Mouse (Mus musculus): ENCODE measurements around the gene Sap25.
"Not testable (repeated sequence)": the region's sequence is repeated elsewhere in the genome, so short reads cannot be mapped to it uniquely, and the experiment has no call there.

The Sap25 gene

DNA sequence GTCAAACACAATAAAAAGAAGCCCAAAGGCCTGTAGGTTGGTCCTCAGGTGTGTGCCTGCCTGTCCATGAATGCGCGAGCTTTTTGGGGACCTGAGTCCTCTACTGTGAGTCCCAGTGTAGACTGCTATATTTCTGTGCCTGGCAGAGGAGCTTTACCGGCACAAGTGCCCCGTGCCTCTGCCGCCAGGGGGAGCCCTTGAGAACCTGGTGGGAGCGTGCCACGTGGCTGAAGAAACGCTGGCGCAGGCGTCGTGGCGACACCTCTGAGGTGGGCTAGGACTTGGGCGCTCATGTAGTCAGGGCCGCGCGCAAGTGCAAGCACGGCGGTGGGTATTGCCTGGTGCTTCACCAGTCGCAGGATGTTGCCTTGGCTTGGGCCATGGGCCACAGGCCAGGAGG lies at the start of gene Sap25:
Gene Sap25 (plus strand): TSS at position 281 of the 400 bp plus-strand sequence.
- no peak for DNase-seq (ENCODE audit: low spot score)

DNA sequence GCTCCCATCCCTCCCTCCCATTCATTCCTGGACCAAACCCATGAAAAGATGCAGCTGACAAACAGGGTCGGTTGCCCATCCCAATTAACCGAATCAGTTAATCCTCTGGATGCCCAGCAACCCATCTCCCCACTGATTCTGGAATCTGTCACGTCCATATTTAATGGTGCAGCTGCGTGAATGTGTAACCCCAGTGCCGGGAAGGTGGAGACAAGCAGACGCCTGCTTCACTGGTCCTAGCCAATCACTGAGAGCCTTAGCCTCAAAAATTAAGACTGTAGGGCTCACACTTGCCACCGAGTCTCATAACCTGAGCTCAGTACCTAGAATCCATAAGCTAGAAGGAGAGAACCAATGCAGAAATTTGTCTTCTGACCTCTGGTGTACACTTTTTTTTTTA lies 45.2 kb upstream of the Sap25 start:
- no peak for DNase-seq (ENCODE audit: low spot score)

DNA sequence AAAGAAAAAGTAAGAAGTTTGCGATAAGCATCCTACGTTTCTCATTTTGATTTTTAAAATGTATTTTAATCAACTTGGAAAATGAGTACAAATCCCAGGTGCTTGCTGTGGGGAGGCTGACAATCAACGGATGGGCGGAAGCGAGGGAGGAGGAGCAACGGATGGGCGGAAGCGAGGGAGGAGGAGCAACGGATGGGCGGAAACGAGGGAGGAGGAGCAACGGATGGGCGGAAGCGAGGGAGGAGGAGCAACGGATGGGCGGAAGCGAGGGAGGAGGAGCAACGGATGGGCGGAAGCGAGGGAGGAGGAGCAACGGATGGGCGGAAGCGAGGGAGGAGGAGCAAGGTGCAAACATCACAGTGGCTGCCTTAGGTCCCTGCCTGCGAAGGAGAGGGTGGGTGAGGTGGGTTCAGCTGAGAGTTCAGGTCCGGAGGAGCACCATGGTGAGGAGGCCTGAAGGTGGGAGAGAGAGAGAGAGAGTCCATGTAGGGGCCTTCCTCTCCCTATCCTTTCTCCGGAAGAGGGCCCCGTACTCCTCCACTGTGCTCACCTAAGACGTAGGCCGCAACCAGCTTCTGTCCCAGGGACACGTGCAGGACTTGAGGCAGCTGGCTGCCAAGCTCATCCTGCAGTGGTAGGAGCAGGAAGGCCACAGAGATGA lies 44.4 kb upstream of the Sap25 start:
- DNase-seq (ENCODE audit: low spot score): no peak

DNA sequence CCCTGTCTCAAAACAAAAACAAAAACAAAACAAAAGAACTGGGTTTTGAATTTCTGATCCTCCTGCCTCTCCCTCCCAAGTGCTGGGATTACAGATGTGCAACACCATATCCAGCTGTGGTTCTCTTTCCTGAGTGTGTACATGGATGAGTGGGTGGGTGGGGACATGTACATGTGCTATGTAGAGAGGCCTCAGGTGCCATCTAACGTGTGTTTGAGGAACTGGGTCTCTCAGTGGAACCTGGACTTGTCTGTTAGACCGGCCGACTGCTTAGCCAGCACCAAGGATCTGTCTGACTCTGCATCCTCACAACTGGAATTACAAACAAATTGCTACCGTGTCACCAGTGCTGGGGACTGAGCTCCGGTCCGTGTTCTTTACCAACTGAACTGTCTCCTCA lies 43.5 kb upstream of the Sap25 start:
- DNase-seq (ENCODE audit: low spot score): no peak

DNA sequence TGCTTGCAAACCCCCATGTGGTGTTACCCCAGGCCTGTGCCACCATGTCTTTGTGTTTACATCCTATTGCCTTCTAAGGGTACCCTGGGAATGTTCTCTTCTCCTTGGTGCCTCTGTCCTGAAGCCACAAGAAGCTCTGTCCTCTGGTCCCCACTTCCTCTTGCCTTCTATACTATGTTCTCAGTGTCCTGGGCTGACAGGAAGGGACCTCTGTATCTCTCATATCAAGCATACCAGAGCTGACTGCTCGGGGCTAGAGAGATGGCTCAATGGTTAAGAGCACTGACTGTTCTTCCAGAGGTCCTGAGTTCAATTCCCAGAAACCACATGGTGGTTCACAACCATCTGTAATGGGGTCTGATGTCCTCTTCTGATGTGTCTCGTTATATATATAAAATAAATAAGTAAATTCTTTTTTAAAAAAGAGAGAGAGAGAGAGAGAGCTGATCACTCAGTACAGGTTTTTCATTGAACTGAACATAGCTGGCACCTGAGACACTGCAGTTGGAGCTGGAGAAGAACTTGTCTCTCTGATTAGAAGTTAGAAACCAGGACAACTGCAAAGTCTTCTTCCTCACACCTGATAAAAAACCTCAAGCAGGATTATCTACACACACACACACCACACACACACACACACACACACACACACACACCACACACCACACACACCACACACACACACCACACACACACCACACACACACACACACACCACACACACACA lies 42.9 kb upstream of the Sap25 start:
- DNase-seq (ENCODE audit: low spot score): no peak

DNA sequence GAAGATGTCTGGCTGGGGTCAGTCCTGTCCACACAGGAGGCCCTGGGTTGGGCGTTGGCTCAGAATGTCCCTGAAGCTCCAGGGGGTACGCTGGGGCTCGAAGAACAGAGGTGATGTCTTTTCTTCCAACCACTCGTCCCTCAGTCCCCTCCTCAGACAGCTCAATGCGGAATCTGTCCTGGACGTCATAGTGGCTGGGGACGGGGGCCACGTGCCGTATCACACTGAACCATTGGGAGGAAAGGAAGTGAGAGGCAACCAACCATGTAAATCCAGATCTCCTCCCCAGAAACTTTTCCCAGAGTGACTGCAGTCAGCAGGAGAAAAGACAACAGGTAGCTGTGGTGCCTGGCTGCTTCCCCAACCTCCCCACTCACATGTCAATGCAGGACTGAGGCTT lies 41.5 kb upstream of the Sap25 start:
- no peak for DNase-seq (ENCODE audit: low spot score)

DNA sequence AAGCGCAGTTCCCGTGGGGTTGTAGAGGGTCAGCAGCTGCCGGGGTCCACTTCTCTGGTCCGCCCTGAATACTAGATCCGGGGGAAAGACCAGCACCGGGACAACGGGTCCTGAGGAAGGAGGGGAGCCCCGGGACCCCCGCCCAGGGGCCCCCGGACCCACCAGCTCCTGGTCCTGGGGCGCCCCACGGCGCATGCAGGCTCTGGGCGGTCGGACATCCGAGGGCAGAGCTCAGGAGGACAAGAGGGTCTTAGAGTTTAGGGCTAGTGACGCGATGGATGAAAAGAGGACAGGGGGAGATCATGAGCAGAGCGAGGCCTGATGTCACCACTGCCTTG lies 40.9 kb upstream of the Sap25 start:
- DNase-seq (ENCODE audit: low spot score): no peak

DNA sequence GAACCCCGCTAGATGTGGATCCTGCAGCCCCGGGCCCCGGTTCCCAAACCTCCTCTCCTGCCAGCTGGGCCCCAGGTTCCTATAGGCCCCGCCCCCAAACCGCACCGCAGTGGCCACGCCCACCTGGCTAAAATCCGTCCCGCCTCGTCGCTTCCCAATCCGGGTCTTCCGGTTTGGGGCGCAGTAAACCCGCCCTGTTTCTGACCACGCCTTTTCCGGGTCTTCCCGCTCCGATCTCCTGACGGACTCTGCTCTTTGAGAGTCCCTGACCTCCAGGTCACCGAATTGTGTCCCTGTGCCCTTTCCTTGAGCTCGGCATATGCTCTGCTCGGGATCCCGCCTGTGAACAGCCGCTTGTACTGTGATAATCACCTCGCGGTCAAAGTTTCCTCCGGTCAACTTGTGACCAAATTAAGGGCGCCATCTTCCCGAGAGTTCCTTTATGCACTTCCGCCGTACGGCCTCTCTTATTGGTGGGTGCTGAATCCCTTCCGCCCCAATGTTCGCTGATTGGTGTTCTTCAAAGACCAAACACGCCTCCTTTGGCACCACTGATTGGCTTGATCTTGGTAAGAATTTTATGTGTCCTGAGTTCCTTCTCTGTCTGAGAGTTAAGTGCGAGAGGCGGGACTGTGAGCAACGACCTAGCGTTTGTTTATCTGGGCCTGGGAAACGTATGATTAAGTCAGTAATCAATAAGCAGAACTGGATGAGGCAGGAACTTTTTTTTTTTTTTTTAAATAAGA lies 40.3 kb upstream of the Sap25 start, which contains the start of gene Mospd3:
Gene Mospd3 (minus strand): TSS at position 440 of the 746 bp plus-strand sequence.
- DNase-seq (ENCODE audit: low spot score): peak; percentile 98

DNA sequence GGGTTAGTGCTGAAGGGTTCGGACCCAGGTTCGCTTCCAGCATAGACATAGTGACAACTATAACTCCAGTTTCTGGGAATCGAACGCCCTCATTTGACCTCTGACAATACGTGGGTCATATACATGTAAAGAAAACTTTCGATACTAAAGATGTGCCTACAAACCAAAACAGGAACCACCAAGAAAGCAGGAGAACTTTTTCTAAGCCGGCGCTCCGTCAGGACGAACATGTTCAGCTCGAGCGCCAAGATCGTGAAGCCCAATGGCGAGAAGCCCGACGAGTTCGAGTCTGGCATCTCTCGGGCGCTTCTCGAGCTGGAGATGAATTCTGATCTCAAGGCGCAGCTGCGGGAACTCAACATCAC lies 39.8 kb upstream of the Sap25 start:
- no peak for DNase-seq (ENCODE audit: low spot score)

DNA sequence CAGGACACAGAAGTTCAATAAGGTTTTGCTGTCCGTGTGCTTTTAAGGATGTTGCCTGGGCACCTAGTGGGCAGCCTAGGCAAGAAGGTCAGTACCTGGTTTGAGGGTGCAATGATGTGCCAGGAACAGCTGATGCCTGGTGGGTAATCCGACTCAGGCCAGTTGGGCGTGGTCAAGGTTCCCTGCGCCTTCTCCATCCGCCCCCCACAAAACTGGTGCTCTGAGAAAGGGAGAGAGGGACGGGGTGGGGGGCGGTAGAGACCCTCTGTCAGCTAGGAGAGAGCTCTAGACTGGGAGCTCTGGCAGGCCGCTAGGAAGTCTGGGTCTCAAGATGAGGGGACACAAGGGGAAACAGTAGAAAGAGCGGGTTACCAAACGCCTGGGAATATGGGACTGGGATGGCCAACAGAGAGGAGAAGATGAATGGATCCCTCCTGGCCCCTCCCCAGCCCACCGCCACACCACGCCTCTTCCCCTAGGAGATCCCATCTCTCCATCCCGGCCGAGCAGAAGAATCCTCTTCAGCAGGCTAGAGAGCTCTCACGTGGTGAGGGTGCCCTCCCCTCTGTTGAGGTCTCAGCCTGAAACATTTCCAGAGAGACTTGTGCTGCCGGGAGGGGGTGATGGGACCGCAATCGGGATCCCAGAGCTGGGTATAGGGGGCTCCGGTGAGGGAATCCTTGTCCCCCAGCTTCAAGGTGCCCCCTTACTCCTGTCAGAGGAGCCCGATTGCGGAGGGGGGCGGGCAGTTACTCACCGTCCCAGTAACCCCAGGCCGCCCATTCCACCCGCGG lies 33.1 kb upstream of the Sap25 start:
- no peak for DNase-seq (ENCODE audit: low spot score)

DNA sequence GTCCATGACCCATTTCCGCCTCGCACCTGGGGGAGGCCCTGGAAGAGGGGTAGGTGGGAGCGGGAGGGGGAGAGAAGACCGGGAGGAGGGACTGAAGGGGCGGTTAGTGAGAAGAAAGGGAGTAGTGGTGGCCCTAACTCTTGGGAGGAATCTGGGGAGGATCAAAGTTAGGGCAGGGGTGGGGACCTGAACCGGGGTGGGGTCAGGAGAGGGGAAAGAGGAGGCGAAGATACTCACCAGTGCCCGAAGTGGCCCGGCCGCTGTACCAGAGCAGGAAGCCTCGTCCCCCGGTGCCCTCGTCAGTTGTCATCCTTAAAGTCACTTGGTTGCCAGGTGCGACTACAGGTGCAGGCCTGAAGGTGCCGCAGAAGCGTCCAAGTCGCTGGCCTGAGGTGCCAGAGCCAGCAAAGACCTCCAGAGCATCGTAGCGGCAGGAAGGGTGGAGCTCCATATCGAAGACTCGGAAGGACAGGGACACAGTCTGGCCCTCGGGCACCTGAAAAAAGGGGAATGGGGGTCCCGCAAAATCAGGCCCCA lies 32.4 kb upstream of the Sap25 start:
- no peak for DNase-seq (ENCODE audit: low spot score)

DNA sequence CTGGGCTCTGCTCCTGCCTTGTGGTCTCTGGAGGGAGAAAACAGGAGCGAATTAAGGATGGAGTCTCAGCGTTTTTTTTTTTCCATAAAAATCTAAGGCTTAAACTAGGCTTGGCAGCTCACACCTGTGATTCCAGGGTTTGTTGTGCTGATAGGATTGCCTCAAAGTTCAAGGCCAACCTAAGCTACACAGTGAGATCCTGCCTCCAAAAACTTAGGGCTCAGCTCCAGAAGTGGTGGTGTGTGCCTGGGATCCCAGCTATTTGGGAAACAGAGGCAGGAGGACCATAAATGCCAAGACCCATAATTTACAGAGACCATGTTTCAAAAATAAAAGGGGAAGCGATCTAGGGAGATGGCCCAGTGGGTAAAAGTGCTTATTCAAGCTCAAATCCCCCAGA lies 31.8 kb upstream of the Sap25 start:
- DNase-seq (ENCODE audit: low spot score): no peak

DNA sequence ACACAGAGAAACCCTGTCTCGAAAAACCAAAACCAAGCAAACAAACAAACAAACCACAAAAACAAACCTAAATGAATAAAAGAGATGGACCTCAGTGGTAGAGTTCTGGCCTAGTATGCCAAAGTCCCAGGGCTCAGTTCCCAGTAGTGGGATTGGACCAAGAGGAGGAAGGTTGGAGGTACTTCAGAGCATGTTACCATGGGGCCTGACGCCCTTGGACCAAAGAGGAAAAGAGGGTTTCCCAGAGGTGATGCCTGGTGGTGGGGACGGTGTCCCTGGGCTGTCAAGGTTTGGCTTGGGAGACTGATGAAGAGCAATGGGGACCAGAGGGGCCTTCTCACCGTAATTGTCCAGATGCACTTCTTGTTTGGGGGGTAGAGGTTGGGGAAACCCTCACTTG lies 31.1 kb upstream of the Sap25 start:
- no peak for DNase-seq (ENCODE audit: low spot score)

DNA sequence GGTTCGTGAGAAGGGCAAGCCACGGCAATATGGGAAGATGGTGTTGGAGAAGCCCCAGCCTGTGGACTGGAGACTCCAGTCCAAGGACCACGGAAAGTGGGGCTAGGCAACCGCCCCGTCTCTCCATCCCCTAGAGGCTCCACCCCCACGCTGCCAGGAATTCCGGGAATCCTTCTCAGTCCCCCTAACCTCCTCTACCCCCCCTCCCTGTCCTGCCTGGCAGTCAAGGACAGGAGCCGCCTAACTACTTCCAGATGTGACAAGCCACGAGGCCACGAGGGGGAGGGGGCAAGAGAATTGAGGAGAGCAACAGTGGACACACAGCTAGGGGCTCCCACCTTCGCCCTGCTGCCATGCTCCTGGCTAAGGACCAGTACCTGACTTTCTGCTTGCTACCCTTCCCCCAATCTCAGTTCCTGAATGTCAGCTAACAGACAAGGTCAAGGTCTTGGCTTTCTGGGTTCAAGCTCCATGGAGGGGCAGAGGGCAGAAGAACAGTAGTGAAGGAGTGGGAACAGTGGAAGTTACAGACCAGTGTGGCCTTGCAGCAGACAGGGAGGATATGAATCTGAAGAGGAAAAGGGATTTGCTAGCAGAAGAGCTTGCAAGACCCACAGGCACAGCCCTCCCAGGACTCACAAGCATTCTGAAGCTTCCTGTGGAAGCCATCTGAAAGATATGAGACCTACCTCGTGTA lies 30.4 kb upstream of the Sap25 start:
- no peak for DNase-seq (ENCODE audit: low spot score)

DNA sequence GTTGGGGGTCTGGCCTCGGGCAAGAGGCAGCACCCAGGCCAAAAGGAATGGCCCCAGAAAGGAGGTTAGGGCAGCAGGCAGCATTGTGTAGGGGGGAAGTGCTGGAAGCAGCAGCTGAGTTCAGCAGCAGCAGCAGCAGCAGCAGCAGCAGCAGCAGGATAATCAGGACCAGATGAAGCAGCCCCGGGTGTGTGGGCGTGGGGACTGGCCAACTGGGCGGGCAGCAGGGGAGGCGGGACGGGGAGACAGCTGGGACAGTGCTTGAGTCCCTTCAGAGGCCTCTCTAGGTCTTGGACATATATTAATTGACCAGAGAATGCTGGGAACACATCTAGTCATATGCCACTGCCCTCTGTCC lies 29.9 kb upstream of the Sap25 start:
- DNase-seq (ENCODE audit: low spot score): no peak

DNA sequence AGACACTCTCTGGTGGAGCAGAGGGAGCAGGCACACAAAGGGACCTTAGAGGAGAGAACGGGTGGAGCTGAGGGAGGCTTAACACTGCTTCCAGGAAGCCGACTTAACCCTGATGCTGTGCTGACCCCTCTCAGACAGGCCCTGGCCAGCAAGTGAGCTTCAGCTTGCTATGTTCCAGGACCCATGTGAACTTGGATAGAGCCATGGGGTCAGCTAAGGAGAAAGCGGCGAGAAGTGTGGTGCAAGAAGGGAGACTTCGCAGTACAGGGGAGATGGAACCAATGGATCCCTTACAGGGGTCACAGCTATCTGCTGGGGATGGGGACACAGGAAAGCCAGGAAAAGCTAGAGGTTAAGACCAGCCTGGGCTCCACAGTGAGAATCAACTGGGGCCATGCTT lies 28.1 kb upstream of the Sap25 start:
- no peak for DNase-seq (ENCODE audit: low spot score)

DNA sequence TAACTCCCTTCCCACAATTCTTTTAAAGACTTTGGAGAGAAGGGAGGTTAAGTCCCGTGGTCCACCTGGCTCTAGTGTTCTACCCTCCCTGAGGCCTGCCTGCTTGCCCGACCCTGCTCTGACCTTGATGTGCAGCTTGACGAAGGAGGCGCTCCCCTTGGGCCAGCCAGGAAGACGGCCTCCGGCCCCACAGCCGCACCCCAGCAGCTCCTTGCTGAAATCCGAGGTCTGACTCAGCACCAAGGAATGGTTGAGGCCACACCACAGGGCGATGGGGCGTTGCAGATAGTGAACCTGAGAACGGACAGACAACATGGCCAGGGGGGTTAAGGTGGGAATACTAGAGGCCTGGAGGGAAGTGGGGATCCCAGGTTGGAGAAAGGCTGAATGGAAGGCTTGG lies 27.6 kb upstream of the Sap25 start, which contains the start of gene Pcolce:
Gene Pcolce (minus strand): TSS at position 235 of the 400 bp plus-strand sequence.
- DNase-seq (ENCODE audit: low spot score): no peak

DNA sequence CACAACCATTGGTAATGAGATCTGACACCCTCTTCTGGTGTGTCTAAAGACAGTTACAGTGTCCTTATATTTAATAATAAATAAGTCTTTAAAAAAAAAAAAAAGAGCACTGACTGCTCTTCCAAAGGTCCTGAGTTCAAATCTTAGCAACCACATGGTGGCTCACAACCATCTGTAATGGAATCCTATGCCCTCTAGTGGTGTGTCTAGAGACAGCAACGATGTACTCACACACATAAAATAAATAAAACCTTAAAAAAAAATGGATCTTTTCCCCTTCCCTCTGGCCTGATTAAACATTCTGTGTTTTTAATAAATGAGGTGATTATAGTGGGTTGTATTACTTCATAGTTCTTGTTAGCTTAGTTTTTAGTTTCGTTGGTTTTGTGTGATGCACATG lies 26.2 kb upstream of the Sap25 start:
- not testable (repeated sequence) for DNase-seq (ENCODE audit: low spot score)

DNA sequence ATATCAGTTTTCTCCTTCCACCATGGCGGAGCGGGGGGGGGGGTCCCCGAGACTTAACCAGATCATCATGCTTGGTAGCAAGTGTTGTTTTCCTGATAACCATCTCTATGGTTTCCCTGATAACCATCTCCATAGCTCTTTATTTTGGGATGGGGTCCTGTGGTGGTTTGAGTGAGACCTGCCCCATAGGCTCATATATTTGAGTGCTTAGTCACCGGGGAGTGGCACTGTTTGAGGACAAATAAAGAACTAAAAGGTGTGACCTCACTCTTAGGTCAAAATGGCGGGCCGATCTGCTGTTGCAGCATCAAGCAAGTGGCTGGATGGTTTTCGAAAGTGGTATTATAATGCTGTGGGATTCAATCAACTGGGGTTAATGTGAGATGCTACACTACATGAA lies 25.8 kb upstream of the Sap25 start:
- DNase-seq (ENCODE audit: low spot score): no peak

DNA sequence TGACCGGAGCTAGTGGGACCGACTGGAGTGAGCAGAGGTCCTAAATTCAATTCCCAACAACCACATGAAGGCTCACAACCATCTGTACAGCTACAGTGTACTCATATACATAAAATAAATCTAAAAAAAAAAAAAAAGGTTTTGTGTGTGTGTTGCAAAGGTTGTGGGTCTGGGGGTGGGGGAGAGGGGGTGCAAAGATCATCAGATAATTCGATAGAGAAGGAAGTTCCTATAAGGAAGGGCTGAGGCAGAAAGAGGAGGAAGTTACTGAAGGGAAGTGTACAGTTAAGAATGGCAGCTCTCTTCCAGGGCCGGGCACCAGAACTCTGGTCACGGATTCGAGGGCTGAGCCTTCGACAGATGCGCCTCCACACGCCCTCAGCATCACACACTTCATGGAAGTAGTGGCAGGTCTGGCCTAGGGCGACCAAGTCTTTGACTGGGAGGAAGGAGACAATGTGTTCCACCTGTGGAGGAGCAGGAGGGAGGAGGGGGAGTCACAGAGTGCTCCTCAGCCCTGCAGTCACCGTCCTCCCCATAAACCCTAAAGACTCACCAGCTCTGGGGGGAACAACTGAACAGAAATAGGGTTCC lies 17.1 kb upstream of the Sap25 start:
- DNase-seq (ENCODE audit: low spot score): no peak

DNA sequence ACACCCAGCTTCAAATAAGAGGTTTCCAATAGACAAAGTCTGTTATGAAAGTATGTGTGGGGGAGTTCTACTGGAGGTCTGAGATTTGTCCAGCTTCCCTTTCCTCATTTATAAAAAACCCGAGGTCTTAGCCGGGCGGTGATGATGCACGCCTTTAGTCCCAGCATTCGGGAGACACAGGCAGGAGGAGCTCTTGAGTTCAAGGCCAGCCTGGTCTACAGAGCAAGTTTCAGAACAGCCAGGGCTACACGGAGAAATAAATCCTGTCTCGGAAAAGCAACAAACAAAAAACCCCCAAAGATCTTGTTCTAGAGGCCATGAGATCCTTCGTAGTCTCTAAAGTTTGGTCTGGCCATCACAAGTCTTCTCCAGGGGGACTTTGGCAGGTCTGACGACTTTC lies 13.1 kb upstream of the Sap25 start:
- DNase-seq (ENCODE audit: low spot score): no peak
